Mouse (Mus musculus) adipose tissue, adult 10 weeks (tissue): Measurements from ENCODE around the gene Vmn2r47. TPM values are rescaled to one million over a fixed set of nuclear protein-coding genes. Genes with fewer than 3 reads are reported as not detected.

Experiments
- polyA plus RNA-seq: library from polyadenylated mRNA; stranded (reverse); fragments of 350-450 nt; fragmentation: Illumina TruSeq; extraction: RNeasy Lipid Tissue Mini Kit (QIAGEN cat#74804); gene quantifications from one replicate; pipeline ENCODE4 v1.2.3, GENCODE M21; 2014; ENCODE audit warnings: low read depth, low replicate concordance

The Vmn2r47 gene
- not detected for polyA plus RNA-seq

GRCm38 (mm10) chr7:9841225-9841624, at the start of gene Vmn2r47:
TSS of gene Vmn2r47 (minus strand) at chr7:9841325.

GRCm38 (mm10) chr7:9770471-9770870, 70.7 kb downstream of the Vmn2r47 start, which contains the start of gene Vmn2r46:
TSS of gene Vmn2r46 (minus strand) at chr7:9770571.

Other genes with a start within 250 kb of the Vmn2r47 start
- not detected for gene Vmn2r46, start 70.8 kb downstream of the Vmn2r47 start, polyA plus RNA-seq
- gene Vmn2r48, start 112.3 kb upstream of the Vmn2r47 start, polyA plus RNA-seq: not detected
- gene Vmn2r49, start 150.9 kb upstream of the Vmn2r47 start, polyA plus RNA-seq: not detected
- gene Vmn2r50, start 212.0 kb upstream of the Vmn2r47 start, polyA plus RNA-seq: not detected